Mouse (Mus musculus) erythroid progenitor cell, adult 5-6 weeks (primary cell): ENCODE data around the gene Gnat3. TPM values are rescaled to one million over a fixed set of nuclear protein-coding genes. Genes with fewer than 3 reads are reported as not detected.

Source experiments
- ATAC-seq: replicated peaks from 2 replicates; pipeline ENCODE4 v1.8.0; 2016; ENCODE audit warnings: moderate number of reproducible peaks, mild to moderate bottlenecking, moderate TSS enrichment, inconsistent platforms; ENCODE audit not compliant: poor library complexity, low FRiP score, severe bottlenecking
- total RNA-seq, 2 experiments: library from RNA; stranded (forward) in 1 of 2; stranded (reverse) in 1 of 2; fragments of 150-400 nt in 1 of 2; fragments of 186-747, 209-891 nt in 1 of 2; gene quantifications; 2 replicates each; pipeline versions ENCODE4 v1.2.3 to v1.2.4; 2015 to 2017; ENCODE audit warnings: low replicate concordance in 2 of 2

The Gnat3 gene
- total RNA-seq, 2 experiments from 2014 or later = not detected

DNA sequence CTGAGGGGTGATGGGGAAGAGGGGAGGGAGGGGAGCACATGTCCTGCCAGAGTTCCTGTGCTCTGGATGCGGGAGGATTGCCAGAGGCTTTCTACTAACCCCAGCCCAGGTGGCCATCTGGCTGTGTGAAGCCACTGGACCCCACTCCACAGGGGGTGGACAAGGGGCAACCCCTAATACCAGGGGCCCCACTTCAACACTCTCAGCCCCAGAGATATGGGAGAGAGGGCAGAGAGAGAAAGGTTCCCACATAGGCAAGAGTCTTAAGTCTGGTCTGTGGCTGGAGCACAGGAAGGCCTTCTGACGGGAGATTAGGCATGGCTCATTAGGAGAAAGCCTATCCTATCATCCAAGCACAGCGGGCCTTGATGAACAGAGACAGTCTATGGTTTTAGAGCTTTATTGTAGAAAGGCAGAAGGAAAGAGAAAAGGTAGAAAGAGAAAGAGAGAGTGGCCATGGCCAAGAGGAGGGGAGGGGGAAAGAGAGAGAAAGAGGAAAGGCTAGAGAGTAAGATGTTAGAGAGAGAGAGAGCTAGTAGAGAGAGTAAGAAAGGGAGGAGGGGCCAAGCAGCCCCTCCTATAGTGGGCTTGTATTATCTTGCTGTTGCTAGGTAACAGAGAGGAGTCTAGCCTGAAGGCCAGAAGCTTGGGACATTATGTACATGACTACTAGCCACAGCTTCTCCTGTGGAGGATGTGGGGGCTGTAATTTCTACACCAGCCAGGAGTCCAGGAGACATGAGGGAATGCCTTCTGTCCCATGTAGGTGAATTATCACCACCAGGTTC, 42.7 kb downstream of the Gnat3 start:
- no peak for ATAC-seq

- no peak for ATAC-seq
Measured at GRCm38 (mm10) chr5:18006157-18006556, 43.8 kb downstream of the Gnat3 start.

- peak; percentile 71 for ATAC-seq
Measured at GRCm38 (mm10) chr5:18007067-18007466, 44.7 kb downstream of the Gnat3 start.

DNA sequence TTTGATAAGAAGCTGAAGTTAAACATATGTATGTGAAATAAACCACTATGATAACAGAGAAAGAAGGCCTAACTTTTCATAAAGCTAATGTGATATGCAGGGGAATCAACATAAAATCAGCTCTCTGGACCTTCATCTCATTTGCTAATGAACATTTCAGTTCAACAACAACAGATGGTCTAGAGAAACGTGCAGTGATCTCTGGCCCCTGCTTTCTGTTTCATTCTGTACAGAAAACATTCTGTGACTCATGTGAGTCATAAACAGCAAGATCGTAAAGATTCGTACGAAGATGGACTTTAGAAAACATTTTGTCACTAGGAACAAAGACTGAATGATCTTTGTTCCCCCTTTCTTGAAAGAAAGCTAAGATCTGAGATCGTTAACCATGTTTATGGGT, 48.0 kb downstream of the Gnat3 start:
- no peak for ATAC-seq

- ATAC-seq = no peak
Measured at GRCm38 (mm10) chr5:18013196-18013595, 50.8 kb downstream of the Gnat3 start.

DNA sequence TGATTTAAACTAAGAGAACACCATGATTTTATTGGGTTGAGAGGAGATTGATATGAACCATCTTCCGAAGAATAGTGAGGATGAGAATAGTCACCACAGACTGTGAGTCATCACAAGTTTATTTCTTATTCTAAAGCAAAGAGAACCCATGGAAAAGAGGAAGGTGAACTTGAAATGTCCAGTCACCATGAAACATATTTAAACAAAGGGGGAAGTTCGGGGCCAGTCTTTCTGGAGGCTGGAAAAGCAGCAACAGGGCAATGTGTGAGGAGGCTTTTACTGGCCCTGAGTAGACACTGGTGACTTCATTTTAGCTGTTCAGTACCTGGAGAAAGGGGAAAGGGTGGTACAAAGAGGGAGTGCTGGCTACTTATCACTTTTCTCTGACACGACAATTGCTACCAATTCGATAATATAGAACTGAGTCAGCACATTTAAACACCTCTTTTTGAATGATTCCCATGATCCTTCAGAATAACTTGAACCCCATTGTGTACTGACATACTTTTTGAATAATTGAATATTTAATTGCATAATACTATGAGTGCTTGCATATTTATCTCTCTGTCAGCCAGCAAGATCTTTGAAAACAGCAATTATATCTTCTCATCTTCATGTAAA, 52.0 kb downstream of the Gnat3 start:
- ATAC-seq = no peak

- no peak for ATAC-seq
Measured at GRCm38 (mm10) chr5:18023347-18023746, 61.0 kb downstream of the Gnat3 start.

DNA sequence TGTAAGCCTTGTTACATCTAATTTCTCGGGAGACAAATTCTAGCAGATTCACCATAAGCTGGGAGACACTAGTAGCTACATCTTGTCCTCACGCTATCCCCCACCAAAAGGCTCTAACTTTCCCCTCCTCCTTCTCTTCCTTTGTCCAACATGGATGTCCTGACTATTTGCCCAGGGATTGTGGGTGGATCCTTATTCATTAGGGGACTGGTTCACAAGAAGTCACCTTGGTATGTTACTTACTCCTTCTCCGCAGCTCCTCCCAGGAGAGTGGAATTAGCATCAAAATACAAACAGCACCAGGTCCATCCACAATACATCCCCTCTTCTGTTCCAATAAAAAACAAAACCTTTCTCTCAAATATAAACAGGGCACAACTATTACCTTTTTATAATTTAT, 65.2 kb downstream of the Gnat3 start:
- no peak for ATAC-seq

DNA sequence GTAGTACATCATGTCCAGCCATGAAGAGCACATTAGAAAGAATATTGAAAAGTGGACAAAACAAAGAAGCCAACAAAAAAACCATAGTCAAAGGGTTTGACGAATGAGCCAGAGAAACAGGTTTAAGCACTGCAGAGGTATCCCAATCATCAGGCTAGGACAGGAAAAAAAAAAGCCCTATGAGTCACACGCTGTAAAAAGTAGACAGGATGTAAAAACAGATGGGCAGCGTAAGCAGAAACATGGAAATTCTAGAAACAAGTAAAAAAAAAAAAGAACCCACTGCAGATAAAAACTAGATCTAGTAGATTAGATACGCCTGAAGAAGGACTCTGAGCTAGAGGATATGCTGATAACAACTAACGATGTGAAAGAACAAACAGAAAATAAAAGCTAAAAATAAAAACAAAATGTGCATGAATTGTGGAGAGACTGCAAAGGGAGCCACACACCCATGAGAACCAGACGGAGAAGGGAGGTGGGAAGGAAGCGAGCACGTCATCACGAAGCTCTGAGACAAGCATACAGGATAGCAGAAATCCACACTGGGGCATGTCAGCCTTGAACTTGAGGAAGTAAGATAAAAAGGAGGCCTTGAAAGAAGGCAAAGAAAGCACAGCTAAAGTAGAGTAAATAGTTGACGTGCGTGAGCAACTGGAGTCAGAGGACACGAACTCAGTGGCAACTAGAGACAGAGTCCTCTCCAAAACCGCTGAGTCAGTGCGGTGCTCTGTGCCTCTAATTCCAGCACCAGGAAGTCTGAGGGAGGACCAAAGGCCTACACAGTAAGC, 73.7 kb downstream of the Gnat3 start:
- peak; percentile 69 for ATAC-seq

DNA sequence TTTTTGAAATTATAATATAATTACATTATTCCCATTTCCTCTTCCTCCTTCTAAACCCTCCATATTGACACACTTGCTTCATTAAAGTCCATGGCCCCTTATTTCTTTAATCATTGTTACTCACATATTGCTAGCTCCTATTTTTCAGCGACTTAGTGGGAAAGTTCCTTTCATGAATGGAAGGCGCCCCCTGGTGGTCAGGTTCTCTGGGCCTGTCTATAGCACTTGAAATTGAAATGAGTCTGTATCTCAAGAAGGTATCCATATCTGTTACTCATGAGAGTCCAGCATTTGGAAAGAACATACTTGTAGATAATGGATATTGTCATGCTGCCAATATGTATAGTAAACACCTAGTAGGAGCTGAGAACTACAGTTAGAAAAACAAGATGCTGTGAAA, 80.7 kb downstream of the Gnat3 start:
- ATAC-seq = peak; percentile 79

DNA sequence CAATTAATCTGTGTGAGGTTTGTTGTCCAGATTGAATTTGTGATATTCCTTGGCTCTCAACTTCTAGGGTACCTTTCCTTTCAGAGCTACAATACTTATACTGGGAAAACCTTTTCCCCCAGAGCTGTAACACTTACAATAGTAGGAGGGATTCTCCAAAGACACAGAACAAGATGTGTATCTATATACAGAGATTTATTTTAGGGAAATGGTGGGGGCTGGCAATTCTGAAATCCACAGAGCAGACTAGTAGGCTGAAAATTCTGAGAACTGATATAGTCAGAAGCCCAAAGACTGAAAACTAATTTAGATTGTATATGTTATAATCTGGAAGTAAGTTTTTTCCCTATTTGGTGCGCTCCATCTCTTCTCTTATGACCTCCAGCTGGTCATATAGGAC, 86.5 kb downstream of the Gnat3 start:
- no peak for ATAC-seq

GRCm38 (mm10) chr5:18055323-18055722, 93.0 kb downstream of the Gnat3 start:
- ATAC-seq = no peak

Other genes with a start within 250 kb of the Gnat3 start
- 136 and 145 TPM in 2 replicates for gene Cd36, start 73.7 kb upstream of the Gnat3 start, total RNA-seq (2015; ENCODE audit: low replicate concordance)
- gene Cd36, start 73.7 kb upstream of the Gnat3 start, total RNA-seq (2017; ENCODE audit: low replicate concordance) = 172 and 232 TPM in 2 replicates